Mouse (Mus musculus): ENCODE data around the gene Rhot2. TPM values are rescaled to one million over a fixed set of nuclear protein-coding genes. Genes with fewer than 3 reads are reported as not detected.
"Not testable (repeated sequence)": the region's sequence is repeated elsewhere in the genome, so short reads cannot be mapped to it uniquely, and the experiment has no call there.

Rhot2 gene
- polyA plus RNA-seq, 1 experiment from 2014 or later = 22.6 TPM

DNA sequence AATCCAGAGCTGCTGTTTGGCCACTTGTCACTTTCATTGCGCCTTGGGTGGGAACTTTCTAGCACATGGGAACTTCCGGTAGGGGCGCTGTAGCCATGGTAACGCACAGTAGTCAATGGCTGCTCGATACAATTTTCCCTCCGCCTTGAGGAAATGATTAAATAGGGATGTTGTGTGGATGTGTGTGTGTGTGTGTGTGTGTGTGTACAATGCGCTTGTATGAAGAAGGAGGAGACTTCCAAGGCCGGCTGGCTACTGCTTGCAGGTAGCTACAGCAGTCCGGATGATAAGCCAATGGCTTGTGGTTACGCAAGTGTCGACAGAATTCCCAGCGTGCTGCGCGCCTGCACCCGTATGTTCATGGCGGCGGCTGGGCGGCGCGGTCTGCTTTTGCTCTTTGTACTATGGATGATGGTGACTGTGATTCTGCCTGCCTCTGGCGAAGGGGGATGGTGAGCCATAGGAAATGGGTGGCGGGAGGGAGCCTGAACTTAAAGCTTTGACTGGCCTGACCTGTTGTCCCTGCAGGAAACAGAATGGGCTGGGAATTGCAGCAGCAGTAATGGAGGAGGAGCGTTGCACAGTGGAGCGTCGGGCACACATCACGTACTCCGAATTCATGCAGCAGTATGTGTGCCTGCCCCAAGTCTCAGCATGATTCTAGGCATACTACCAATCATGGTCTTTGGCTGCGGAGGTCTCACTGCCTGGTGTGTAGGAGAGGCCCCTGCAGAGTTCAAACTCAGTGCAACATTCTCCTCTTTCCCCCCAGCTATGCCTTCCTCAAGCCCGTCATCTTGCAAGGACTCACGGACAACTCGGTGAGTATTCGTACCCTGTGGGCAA is 15.7 kb downstream of the Rhot2 start, which contains the start of gene Jmjd8:
Jmjd8 (plus strand) TSS at position 156 of the 846 bp plus-strand sequence.
- DNase-seq (ENCODE audit: low spot score) = peak; percentile 81

DNA sequence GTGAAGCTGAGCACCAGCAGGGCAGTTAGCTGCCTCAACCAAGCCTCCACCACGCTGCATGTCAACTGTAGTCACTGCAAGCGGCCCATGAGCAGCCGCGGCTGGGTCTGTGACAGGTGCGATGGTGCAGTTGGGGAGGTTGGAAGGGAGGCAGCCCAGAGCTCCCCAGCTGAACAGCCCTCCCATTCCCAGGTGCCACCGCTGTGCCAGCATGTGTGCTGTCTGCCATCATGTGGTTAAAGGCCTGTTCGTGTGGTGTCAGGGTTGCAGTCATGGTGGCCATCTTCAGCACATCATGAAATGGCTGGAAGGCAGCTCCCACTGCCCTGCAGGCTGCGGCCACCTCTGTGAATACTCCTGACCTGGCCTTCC is 16.4 kb downstream of the Rhot2 start:
- peak; percentile 22 for DNase-seq (ENCODE audit: low spot score)

- no peak for DNase-seq (ENCODE audit: low spot score)
Measured at GRCm38 (mm10) chr17:25827546-25828222, 17.0 kb downstream of the Rhot2 start.

DNA sequence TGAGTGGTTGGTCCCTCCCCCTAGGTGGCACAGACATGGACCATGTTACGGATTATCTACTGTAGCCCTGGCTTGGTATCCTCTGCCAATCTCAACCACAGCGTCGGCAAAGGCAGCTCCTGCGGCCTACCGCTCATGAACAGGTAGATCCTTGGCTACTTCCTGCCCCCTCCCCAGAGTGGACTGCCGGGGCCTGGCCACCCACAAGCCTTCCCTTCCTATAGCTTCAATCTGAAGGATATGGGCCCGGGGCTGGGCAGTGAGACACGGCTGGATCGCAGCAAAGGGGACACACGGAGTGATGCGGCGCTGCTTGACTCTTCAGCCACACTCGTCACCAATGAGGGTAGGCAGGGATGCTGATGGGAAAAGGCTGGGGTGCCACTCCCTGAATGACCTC is 17.6 kb downstream of the Rhot2 start:
- no peak for DNase-seq (ENCODE audit: low spot score)

DNA sequence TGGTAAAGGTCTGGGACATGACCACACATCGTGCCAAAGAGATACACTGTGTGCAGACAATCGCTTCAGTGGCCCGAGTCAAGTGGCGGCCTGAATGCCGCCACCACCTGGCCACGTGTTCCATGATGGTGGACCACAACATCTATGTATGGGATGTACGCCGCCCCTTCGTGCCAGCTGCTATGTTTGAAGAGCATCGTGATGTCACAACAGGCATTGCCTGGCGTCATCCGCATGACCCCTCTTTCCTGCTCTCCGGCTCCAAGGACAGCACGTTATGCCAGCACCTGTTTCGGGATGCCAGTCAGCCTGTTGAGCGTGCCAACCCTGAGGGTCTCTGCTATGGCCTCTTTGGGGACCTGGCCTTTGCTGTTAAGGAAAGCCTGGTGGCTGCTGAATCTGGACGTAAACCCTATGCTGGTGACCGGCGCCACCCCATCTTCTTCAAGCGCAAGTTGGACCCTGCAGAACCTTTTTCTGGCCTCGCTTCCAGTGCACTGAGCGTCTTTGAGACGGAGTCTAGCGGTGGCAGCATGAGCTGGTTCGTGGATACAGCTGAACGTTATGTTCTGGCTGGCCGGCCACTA is 18.6 kb downstream of the Rhot2 start:
- DNase-seq (ENCODE audit: low spot score) = no peak

DNA sequence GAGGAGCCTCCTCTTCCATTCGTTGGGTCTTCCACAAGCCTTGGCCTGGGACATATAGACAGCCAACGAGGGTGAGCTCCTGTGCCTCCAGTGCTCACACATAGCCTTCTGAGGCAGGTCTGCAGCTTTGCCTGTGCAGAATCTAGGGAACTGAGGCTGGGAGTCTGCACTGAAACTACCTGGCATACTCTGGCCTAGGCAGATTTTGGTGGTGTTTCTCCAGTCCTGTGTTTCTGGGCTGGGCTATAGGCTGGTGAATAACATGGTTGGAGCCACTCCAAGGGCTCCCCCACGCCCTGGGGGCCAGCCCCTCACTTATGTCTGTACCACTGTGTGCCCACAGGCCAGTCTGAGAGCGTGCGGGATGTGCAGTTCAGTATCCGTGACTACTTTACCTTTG is 19.3 kb downstream of the Rhot2 start:
- DNase-seq (ENCODE audit: low spot score) = no peak

DNA sequence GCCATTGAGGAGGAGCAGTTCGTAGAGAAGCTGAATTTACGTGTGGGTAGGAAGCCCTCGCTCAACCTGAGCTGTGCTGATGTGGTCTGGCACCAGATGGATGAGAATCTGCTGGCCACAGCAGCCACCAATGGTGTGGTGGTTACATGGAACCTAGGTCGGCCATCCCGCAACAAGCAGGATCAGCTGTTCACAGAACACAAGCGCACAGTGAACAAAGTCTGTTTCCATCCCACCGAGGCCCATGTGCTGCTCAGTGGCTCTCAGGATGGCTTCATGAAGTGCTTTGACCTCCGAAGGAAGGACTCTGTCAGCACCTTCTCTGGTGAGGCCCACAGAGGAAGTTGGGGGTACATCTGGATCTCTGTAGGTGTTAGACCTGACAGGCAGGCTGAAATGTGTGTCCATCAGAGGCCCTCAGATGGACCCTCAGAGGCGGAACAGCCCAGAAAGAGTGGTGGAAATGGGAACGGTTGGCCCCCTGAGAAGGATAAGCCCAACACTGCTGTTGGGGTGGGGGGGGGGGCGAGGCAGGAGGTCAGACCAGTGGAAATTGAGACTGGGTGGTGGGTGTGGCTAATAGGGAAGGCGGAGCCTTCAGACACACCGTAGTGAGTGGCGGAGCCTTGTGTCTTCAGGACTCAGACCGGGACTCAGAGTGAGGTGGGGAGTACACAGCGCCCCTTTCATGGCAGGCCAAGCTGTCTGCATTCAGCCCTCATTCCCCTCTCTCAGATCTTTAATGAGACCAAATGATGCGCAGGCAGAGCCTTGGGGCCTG is 20.1 kb downstream of the Rhot2 start:
- no peak for DNase-seq (ENCODE audit: low spot score)

GRCm38 (mm10) chr17:25823452-25823851 is 21.2 kb downstream of the Rhot2 start, which contains the start of gene Wdr24:
Gene Wdr24, plus strand, starts transcription at chr17:25823627.
- peak; percentile 89 for DNase-seq (ENCODE audit: low spot score)

- DNase-seq (ENCODE audit: low spot score) = no peak
Measured at GRCm38 (mm10) chr17:25818851-25819780, 25.5 kb downstream of the Rhot2 start.

DNA sequence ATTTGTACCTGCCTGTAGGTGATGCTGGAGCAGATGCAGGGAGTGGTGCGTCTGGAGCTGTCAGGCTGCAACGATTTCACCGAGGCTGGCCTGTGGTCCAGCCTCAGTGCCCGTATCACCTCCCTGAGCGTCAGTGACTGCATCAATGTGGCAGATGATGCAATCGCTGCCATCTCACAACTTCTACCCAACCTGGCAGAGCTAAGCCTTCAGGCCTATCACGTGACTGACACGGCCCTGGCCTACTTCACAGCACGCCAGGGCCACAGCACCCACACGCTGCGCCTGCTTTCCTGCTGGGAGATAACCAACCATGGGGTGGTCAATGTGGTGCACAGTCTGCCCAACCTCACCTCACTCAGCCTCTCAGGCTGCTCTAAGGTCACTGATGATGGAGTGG is 27.0 kb downstream of the Rhot2 start:
- no peak for DNase-seq (ENCODE audit: low spot score)

DNA sequence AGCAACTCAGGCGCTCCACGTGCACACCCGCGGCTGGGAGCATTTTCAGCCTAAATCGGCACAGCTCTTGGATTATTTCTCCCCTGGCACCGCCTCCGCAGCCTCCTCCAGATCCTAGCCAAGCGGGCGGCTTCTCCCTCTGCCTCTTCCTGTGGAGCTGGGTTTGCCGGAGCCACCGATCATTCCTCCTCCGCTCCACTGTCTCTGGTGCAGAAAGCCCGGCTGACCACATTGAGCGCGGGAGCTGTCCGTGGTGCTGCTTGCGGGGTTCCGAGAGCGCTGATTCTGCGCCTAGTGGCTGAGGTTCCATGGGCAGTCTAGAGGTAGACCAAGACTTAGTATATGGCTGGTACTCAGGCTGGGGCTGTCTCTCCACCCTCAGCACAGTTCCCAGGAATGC is 31.2 kb downstream of the Rhot2 start:
- peak; percentile 83 for DNase-seq (ENCODE audit: low spot score)

DNA sequence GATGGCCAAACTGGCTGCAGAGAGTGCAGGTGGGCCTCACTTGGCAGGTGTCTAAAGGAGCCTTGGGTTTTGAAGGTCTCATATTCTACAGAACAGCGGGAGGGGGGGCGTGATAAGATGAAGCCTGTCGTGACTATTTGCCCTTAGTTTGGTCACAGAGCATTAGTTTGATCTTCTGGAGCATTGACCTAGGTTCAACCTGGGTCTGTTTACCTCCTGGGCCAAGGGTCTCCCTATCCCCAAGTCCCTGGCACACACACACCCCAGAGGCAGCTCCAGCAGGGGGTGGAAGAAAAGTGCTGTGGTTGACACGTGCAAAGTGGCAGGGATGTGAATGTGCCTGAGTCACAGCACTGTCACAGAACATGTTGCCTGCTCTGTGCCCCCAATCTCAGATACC is 33.8 kb downstream of the Rhot2 start:
- DNase-seq (ENCODE audit: low spot score) = no peak

DNA sequence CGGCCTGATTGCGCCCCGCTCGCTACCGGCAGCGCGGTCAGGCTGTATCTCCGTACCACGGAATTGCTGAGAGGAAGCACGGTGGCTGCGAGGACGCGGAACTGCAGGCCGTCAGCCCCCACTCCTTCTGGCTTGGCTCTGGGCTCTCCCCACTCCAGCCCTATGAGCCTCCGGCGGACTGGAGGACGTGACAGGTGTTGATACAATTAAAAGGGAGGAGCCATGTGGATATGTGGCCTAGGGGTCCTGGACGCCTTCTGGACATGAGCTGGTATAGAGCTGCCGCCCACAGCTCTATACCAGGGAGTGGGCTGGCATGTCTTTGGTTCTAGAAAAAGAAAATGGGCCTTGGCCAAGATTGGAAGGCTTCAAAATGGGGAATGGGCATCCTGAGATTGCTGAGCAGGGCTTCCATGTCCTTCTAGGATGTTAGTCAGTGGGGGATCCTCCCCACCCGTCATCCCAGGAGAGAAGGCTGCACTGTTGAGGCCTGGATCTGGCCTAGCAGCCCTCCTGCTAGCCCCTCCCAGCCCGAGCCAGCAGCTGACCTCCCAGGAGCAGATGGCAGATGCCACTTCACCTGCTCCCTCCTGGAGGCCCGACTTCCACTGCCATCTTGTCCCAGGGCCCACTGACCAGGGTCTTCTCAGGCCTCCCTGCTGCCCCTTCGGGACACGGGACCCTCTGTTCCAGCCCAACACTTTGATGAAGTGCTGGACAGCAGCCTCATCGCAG is 34.9 kb downstream of the Rhot2 start:
- DNase-seq (ENCODE audit: low spot score) = no peak

GRCm38 (mm10) chr17:25808789-25809605 is 35.7 kb downstream of the Rhot2 start, which contains the start of gene Fbxl16:
Gene Fbxl16, plus strand, starts transcription at chr17:25809085.
- DNase-seq (ENCODE audit: low spot score) = no peak

- no peak for DNase-seq (ENCODE audit: low spot score)
Measured at GRCm38 (mm10) chr17:25808028-25808427, 36.6 kb downstream of the Rhot2 start.

DNA sequence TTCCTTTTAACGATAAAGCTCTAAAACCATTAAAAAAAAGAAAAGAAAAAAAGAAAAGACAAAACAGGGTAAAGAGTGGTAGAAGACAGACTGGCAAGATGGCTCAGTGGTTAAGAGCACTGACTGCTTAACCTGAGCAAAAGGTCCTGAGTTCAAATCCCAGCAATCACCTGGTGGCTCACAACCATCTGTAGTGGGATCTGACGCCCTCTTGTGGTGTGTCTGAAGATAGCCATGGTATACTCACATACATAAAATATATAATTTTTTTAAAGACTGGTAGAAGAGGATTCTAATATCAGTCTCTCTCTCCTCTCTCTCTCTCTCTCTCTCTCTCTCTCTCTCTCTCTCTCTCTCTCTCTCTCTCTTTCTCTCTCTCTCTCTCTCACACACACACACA is 37.2 kb downstream of the Rhot2 start:
- DNase-seq (ENCODE audit: low spot score) = not testable (repeated sequence)

DNA sequence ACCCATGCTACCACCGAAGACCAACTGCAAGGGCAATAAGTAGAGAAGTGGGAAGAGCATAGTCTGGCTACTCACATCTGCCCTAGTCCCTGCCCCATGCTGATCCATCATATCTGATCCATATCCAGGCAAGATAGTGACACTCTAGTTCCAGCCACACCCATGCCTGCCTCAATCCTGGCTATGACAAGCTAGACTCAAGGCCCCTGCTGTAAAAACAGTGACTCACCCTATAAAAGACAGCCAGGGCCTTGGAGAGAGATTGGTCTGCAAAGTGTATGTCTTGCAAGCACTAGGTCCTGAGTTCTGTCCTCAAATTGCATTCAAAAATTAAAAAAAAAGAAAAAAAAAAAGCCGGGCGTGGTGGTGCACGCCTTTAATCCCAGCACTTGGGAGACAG is 38.1 kb downstream of the Rhot2 start:
- DNase-seq (ENCODE audit: low spot score) = no peak

DNA sequence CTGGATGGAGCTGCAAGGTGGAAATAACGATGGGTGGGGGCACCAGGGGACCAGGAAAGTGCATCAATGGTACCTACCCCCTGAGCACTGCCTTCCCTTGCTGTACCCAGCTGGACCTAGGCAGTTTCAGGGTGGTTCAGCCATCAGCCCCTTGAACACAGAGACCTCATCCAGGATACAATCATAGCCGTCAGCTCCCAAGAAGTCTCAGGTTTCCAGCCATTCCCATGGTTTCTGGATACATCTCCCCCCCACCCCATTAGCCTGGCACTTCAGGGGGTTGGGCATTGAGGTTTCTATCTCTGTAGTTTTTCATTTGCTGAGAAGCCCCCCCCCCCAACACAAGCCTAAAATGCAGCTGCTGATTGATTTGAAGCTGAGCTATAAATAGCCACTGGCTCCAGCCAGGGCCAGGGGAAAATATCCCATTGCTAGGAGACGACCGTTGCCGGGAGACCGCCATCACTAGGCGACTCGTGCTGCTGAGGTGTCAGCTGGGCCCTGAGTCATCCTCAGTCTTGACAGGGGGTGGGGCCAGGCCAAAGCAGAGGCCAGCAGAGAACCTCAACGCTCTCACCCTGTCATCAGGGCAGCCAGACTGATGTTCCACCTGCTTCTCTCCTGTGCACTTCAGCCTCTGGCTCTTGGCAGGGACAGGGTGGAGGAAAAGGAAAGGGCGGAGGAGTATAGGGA is 41.7 kb downstream of the Rhot2 start:
- no peak for DNase-seq (ENCODE audit: low spot score)

Measured in thymus, postnatal 0 days (tissue).